Mouse (Mus musculus) MEL (cell line): ENCODE measurements around the gene Olfr56.
"Not testable (repeated sequence)": the region's sequence is repeated elsewhere in the genome, so short reads cannot be mapped to it uniquely, and the experiment has no call there.

Source experiments
- CHD2 ChIP-seq: IDR thresholded peaks from 2 replicates; pipeline ENCODE4 v1.6.1; 2011; ENCODE audit warnings: low read length, improper control_type of control experiment
- CTCF ChIP-seq, 3 experiments: IDR thresholded peaks in 2 of 3; conservative IDR thresholded peaks in 1 of 3; 2 replicates each; pipeline ENCODE4 v1.5.1; 2011 to 2012; ENCODE audit warnings: low read length in 3 of 3, low read depth in 2 of 3, mild to moderate bottlenecking in 2 of 3, improper control_type of control experiment in 1 of 3, inconsistent platforms in 1 of 3, mixed read lengths in 1 of 3, moderate library complexity in 1 of 3; ENCODE audit not compliant: control insufficient read depth in 1 of 3, insufficient read depth in 1 of 3, poor library complexity in 1 of 3, severe bottlenecking in 1 of 3
- MAFK ChIP-seq: IDR thresholded peaks from 2 replicates; pipeline ENCODE4 v1.6.1; 2011; ENCODE audit warnings: low read depth, mild to moderate bottlenecking, low read length, improper control_type of control experiment, borderline replicate concordance
- MAX ChIP-seq: IDR thresholded peaks from 2 replicates; pipeline ENCODE4 v1.6.1; 2011; ENCODE audit warnings: low read length, improper control_type of control experiment
- MYC ChIP-seq: IDR thresholded peaks from 2 replicates; pipeline ENCODE4 v1.6.1; 2011; ENCODE audit warnings: low read depth, mild to moderate bottlenecking, low read length, improper control_type of control experiment, moderate library complexity
- POLR2A ChIP-seq, 2 experiments: IDR thresholded peaks; 2 replicates each; pipeline ENCODE4 v1.6.1; 2011 to 2012; ENCODE audit warnings: low read length in 2 of 2, mild to moderate bottlenecking in 2 of 2, control low read depth in 1 of 2, improper control_type of control experiment in 1 of 2, low read depth in 1 of 2, moderate library complexity in 1 of 2; ENCODE audit not compliant: control insufficient read depth in 1 of 2, insufficient read depth in 1 of 2, poor library complexity in 1 of 2
- RCOR1 ChIP-seq: IDR thresholded peaks from 2 replicates; pipeline ENCODE4 v1.6.1; 2012; ENCODE audit warnings: low read depth, mild to moderate bottlenecking, inconsistent platforms, low read length, improper control_type of control experiment
- SIN3A ChIP-seq: IDR thresholded peaks from 2 replicates; pipeline ENCODE4 v1.6.1; 2012; ENCODE audit warnings: low read length, improper control_type of control experiment, inconsistent platforms
- TAL1 ChIP-seq: IDR thresholded peaks from 2 replicates; pipeline ENCODE4 v1.6.1; 2012; ENCODE audit warnings: mild to moderate bottlenecking, inconsistent platforms, low read length, moderate library complexity, mixed read lengths
- ZMIZ1 ChIP-seq: IDR thresholded peaks from 2 replicates; pipeline ENCODE4 v1.6.1; 2012; ENCODE audit warnings: low read depth, mild to moderate bottlenecking, inconsistent platforms, low read length, improper control_type of control experiment, moderate library complexity

GRCm38 (mm10) chr11:49050064-49050463 is 71.4 kb downstream of the Olfr56 start:
- not testable (repeated sequence) for TF ChIP-seq POLR2A (IDR thresholded peaks at IDR 0.05; ENCODE audit: control insufficient read depth in 1 of 2, insufficient read depth in 1 of 2, low read depth in 1 of 2, low read length in 2 of 2, poor library complexity in 1 of 2); ZMIZ1; MAFK; SIN3A; CTCF (IDR thresholded peaks at IDR 0.05 in 2 of 3, conservative IDR thresholded peaks at IDR 0.05 in 1 of 3; ENCODE audit: control insufficient read depth in 1 of 3, insufficient read depth in 1 of 3, low read depth in 2 of 3, low read length in 3 of 3, poor library complexity in 1 of 3, severe bottlenecking in 1 of 3); MYC; CHD2; RCOR1; MAX; TAL1
